In genomic region chr17:86166567-86167319, GRCm38 (mm10) we compare ENCODE assay signal across 8 mouse cellular contexts. TPM values are rescaled to one million over a fixed set of nuclear protein-coding genes. Genes with fewer than 3 reads are reported as not detected.
DNase-seq lines count a peak whose midpoint lies in the region; ATAC-seq lines count a peak whose summit lies in the region.

No protein-coding gene starts in this region.

- peak overlapping the region; percentile 91 for H3K4me3 ChIP-seq in hindbrain, embryonic 15.5 days
- peak overlapping the region; percentile 98 for H3K4me3 ChIP-seq in megakaryocyte, embryonic 14.5 days (replicated peaks)

- intact Hi-C loops in left cerebral cortex, postnatal 14 days (cut with DNase I): loop anchor here (5.0 to 10.0 kb wide), 5 partner anchors 71 to 648 kb away; no protein-coding TSS in a partner anchor

- H3K4me2 ChIP-seq in hindbrain, embryonic 15.5 days: peak overlapping the region; percentile 99

- H3K4me1 ChIP-seq in hindbrain, embryonic 15.5 days (replicated peaks): peaks cover 49% of the 10 kb centered on the region
- H3K4me1 ChIP-seq in megakaryocyte, embryonic 14.5 days: peaks cover 59% of the 10 kb centered on the region

- H3K27me3 ChIP-seq in hindbrain, embryonic 15.5 days: 0 out of 2 replicates have a peak, but pooled peaks cover 4% of the 10 kb centered on the region
- no peaks in the 10 kb centered on the region for H3K27me3 ChIP-seq in megakaryocyte, embryonic 14.5 days (replicated peaks)

- peak overlapping the region; percentile 94 for H3K27ac ChIP-seq in hindbrain, embryonic 15.5 days (replicated peaks)

- no peaks in the 10 kb centered on the region for H3K36me3 ChIP-seq in hindbrain, embryonic 15.5 days
- peaks cover 35% of the 10 kb centered on the region for H3K36me3 ChIP-seq in megakaryocyte, embryonic 14.5 days (replicated peaks; ENCODE audit: low read length)

- under 1% methylated on average over 44 of the region's 46 CpGs for WGBS in hindbrain, embryonic 15.5 days

- peak overlapping the region; percentile 46 for H3K9ac ChIP-seq in hindbrain, embryonic 15.5 days

- peak; percentile 90 for DNase-seq in NIH3T3 (ENCODE audit: low read depth)
- DNase-seq in cerebellum, adult 8-10 months: peak; percentile 75
- peak; percentile 90 for DNase-seq in gastrocnemius, adult 18-20 months (ENCODE audit: low spot score)
- peak; percentile 54 to 62 for DNase-seq in left cerebral cortex, postnatal 14 days (ENCODE audit: low spot score in 2 of 2)
- peak; percentile 65 for DNase-seq in right cerebral cortex, postnatal 14 days
- DNase-seq in urinary bladder, postnatal 14 days (ENCODE audit: low spot score): peak; percentile 85

- ATAC-seq in hindbrain, embryonic 15.5 days (ENCODE audit: low FRiP score, low read depth): peak; percentile 59

- no peaks in the 10 kb centered on the region for H3K9me3 ChIP-seq in hindbrain, embryonic 15.5 days
- H3K9me3 ChIP-seq in megakaryocyte, embryonic 14.5 days: no peaks in the 10 kb centered on the region

RNA-seq across cellular contexts. Expression of gene Prkce, which starts 0.8 kb away (rescaled TPM):
- total RNA-seq in gastrocnemius, adult 18-20 months (2021): 10 to 100 TPM; 11.6 to 12.3 TPM
- polyA plus RNA-seq in hindbrain, embryonic 15.5 days (2015; fragmentation: Nextera tagmentation; extraction: Ambion mirVana): 37.7 and 45.7 TPM in 2 replicates
- total RNA-seq in left cerebral cortex, postnatal 14 days (2021): 100 to 1,000 TPM; 248 to 271 TPM
- polyA plus RNA-seq in megakaryocyte, embryonic 14.5 days (2012; ENCODE audit: insufficient read depth, low replicate concordance): 3.4 and 7.3 TPM in 2 replicates

RNA-seq across cellular contexts. Expression of gene Srbd1, which starts 21.8 kb away (rescaled TPM):
- total RNA-seq in gastrocnemius, adult 18-20 months (2021): 1 to 10 TPM; 5.5 to 5.9 TPM
- polyA plus RNA-seq in hindbrain, embryonic 15.5 days (2015; fragmentation: Nextera tagmentation; extraction: Ambion mirVana): 14.7 and 14.8 TPM in 2 replicates
- 10 to 100 TPM; 13.5 to 13.6 TPM for total RNA-seq in left cerebral cortex, postnatal 14 days (2021)
- 5.7 and 6.6 TPM in 2 replicates for polyA plus RNA-seq in megakaryocyte, embryonic 14.5 days (2012; ENCODE audit: insufficient read depth, low replicate concordance)

Comparison
In these comparisons a context has a peak if more than half of its experiments do, and no peak if none do; other contexts are left out.
1. Peak in every context shown above with its lines: DNase-seq, ATAC-seq, H3K4me3 ChIP-seq and H3K27ac ChIP-seq.
2. RNA of gene Prkce, which starts 0.8 kb away (total RNA-seq): 248 to 271 TPM in left cerebral cortex, postnatal 14 days; 11.6 to 12.3 TPM in gastrocnemius, adult 18-20 months; every median in the first group is over 10 times any median in the second.